Mouse (Mus musculus) left cerebral cortex, postnatal 36 days (tissue): ENCODE measurements around the gene Olfr435. TPM values are rescaled to one million over a fixed set of nuclear protein-coding genes. Genes with fewer than 3 reads are reported as not detected.
"Not testable (repeated sequence)": the region's sequence is repeated elsewhere in the genome, so short reads cannot be mapped to it uniquely, and the experiment has no call there.

ENCODE experiments used
- DNase-seq, 2 experiments: peaks; one replicate each; pipeline ENCODE4 v3.0.0; 2021 to 2022; ENCODE audit warnings: low spot score in 2 of 2, mixed read lengths in 1 of 2
- intact Hi-C: fragments of 180-260 bp; cut with DNase I; formaldehyde crosslinking; loops from one replicate; pipeline ENCODE4 v1.15.1; 2025
- total RNA-seq, 2 experiments: library from RNA; stranded (reverse); gene quantifications; 2 replicates each; pipeline ENCODE4 v1.2.3; 2021

The Olfr435 gene
- total RNA-seq: not detected

DNA sequence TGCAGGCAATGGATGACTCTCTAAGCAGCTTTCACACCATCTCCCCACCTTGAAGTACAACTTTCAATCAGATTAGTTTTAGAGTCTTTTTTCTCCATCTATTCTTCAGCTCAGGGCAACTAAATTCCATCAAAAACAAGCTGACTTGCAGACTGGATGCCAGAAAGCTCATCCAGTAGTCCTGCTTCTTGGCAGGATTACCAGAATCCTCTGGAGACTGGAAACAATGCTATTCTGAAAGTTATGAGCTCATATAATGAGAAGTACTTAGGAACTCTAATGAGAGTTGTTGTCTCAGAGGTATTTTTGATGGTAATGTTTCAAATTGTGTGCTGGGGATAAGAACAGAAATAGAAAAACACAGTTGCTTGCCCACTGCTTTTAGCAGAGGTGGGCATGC, at the start of gene Olfr435:
Gene Olfr435, plus strand, starts transcription at position 366 of the 400 bp plus-strand sequence.
- no peak for DNase-seq
- intact Hi-C loops: no loop called here

DNA sequence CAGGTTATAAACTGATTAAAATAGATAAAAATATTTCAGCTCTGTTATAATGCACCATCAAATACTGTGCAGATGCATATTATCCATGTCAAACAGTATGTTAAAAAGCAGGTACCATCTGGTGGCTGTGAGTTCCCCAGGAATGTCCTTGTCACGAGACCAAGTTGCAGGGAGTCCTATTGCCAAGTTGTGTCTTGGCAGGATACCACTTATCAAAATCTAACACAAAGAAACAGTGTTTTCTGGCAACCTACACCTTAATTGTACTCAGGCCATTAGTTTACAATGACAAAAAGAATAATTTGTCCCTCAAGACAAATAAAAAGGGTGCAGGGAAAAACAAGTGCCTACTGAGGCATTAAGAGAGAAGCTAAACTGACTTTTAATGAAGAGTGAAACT, 37.4 kb upstream of the Olfr435 start:
- intact Hi-C loops: no loop called here
- no peak for DNase-seq

GRCm38 (mm10) chr6:43162982-43163381, 34.0 kb upstream of the Olfr435 start, which contains the start of gene Olfr437:
Olfr437 (plus strand) TSS chr6:43163282.
- intact Hi-C loops: no loop called here
- DNase-seq: no peak

GRCm38 (mm10) chr6:43167246-43167645, 29.7 kb upstream of the Olfr435 start:
- intact Hi-C loops: no loop called here

GRCm38 (mm10) chr6:43171840-43172239, 25.1 kb upstream of the Olfr435 start, which contains the start of gene Olfr13:
Olfr13 (plus strand) TSS chr6:43172140.
- intact Hi-C loops: no loop called here
- DNase-seq: no peak

More at GRCm38 (mm10) chr6:43167246-43167645, 29.7 kb upstream of the Olfr435 start:
- no peak for DNase-seq

GRCm38 (mm10) chr6:43178129-43178528, 18.8 kb upstream of the Olfr435 start:
- intact Hi-C loops: no loop called here
- no peak for DNase-seq

DNA sequence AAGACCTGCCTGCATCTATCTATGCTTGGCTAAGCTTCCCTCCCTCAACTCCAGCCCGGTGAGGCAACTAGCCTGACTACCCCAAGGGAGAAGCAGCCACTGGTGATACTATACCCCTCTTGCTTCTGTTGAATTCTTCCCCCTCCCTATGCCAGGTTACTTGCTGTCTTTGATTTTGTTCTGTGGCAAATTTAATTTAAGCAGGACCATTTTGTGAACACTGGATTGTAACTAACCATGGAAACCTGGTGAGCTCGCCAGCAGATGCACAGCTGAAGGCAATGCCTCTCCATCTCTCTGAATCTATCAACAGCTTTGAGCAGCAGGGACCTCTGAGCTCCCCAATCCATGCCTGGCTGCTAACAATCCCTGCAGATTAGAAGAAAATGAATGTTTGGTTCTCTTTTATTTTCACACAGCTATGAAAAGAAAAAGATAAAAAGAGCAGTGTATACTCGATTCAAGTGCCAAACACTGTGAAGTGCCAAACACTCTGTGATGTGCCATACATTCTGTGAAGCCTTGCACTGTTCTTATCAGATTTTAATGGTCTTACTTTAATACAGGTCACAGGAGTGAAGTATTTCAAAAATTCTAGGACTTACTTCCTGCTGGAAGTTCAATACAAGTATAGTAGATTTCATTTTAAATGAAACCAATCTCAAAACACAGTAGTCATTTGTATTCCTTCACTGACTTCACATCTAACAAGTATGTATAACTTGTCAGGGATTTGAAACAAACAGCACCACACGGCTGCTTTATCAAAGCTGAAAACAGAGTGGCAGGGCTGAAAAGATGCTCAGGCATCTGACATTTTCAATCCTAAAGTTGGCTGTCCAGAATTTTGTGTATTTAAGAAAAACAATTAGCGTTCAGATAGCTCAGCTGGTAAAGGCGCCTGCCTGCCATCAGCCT, 18.1 kb upstream of the Olfr435 start:
- DNase-seq: no peak
- intact Hi-C loops: no loop called here

DNA sequence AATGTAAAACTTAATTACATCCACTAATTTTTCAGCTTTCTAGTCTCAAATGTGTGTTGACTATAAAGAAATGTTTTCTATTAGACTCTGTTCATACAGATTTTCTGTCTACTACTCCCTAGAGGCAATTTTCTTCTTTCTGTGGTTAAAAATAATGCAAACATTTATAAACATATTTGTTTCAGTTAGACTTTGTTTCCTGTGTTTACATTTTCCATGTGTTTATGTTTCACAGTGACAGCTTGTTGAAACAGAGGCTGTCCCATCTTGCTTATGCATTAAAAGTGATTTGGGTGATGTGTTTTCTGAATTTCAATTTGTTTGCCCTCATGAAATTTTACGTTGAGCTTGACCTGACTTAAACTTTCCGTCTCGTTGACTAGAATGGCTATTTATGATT, 6.0 kb upstream of the Olfr435 start:
- DNase-seq: no peak
- intact Hi-C loops: no loop called here

DNA sequence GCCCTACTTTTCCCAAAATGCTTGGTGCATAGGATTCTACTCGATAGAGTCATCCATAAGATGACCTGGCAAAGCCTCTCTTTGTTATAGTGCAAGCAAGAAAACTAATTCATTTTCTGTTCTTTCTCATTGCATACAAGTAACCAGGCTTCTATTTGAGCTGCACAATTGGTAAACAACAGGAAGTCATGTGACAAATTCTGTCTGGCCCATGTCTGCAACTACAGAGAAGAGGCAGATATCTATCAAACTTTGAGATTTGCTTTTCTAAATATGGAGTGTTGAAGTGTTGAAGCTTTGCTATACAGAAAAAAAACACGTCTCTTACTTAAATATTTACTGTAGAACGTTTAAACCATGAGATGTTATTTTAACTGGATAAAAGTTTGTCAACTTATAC, 1.1 kb downstream of the Olfr435 start:
- intact Hi-C loops: no loop called here
- DNase-seq: no peak

DNA sequence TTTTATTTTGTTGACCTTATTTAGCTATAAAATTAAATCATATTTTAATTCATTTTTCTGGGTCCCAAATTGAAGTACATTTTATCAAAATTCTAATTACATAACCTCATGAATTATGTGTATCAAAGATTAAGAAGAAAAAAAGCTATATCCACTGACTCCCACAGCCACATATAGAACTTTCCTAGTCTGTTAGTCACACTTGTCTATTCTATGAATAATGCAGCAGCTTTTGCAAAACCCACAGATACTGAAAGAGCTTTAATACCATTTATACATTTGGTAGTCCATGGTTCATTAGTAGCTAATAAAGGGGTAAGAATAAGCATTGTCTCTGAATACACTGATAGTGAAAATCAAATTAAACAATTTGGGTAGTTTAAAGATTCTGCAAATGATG, 5.8 kb downstream of the Olfr435 start:
- intact Hi-C loops: no loop called here
- no peak for DNase-seq

DNA sequence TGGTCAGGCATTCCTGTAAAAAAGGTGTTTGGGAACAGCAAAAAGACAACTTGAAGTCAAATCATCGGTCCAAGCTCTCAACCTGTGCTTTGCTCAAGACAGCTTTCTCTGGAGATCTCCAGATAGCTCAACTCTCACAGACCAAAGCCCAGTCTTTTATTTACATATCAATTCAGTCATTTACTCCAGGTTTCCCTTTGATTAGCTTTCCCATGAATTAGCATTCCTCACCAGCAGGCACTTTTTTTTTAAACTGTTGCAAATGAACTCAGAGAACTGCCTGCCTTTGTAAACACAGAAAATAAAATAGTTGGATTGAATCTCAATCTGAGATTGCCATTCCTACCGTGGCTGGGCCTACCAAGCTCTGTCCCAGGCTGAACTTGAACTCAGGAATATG, 8.4 kb downstream of the Olfr435 start:
- intact Hi-C loops: no loop called here

GRCm38 (mm10) chr6:43212873-43213272, 15.9 kb downstream of the Olfr435 start, which contains the start of gene Olfr434:
Olfr434 (plus strand) TSS chr6:43213021.
- intact Hi-C loops: not testable (repeated sequence)
- DNase-seq: peak; percentile 29 to 35

More for the DNA sequence above, 8.4 kb downstream of the Olfr435 start:
- no peak for DNase-seq

DNA sequence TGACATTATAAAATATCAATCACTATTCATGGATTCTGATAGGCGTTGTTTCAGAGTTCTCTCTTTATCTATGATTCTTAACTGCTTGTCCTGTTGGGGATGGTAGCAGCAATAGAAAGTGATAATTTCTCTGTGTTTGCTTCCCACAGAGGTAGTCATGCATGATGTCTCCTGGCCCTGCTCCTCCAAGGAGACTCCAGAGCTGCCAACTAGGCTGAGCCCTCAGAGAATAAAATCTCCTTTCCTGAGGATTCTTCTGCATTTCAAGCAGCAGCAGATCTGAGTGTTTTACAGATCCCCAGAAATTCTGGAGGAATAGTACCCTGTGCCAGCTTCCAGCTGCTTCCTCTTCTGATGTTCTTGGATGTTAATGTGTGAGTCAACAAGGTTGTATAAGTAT, 34.3 kb downstream of the Olfr435 start, which contains the start of gene Olfr47:
Gene Olfr47, plus strand, starts transcription at position 275 of the 400 bp plus-strand sequence.
- DNase-seq, intact Hi-C loops: not testable (repeated sequence)

DNA sequence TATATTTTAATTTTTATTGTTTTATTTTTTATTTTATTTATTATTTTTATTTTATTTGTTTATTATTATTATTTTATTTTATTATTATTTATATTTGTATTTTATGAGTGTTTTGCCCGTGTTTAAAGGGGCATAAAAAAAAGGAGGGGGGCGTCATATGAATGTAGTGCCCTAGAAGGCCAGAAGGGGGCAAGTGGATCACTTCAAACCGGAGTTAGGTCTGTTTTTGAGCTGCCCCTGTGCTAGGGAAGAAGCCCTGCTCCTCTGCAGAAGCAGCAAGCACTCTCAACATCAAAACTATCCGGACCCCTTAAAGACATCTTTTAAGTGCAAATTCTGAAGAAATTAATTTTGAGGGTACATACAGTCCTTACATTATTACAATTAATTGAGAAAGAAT, 45.1 kb downstream of the Olfr435 start:
- intact Hi-C loops: no loop called here
- no peak for DNase-seq

DNA sequence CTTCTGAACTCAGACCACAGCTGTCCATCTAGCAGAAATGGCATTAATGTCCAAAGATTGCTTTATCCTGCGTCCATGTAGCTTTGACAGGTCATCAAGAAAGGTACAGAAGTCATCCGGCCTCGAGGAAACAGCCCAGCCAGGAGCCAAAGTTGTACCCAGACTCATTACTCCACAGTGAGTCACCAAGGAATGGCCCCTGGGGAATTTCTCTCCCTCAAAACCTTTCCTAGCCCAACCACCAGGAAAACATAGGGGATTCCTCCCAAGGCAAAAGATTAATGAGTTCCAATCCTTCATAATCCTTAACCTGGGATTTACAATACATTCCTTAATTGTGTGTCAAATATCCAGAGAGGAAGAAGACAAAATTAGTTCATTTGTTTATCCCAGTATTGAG, 50.5 kb downstream of the Olfr435 start:
- no peak for DNase-seq
- intact Hi-C loops: no loop called here

- no peak for DNase-seq
- intact Hi-C loops: loop anchor here (5.0 to 10.0 kb wide), 2 partner anchors 44 to 82 kb away; no protein-coding TSS in a partner anchor
Observed at GRCm38 (mm10) chr6:43252994-43253393, 56.0 kb downstream of the Olfr435 start.

Other genes with a start within 250 kb of the Olfr435 start
- gene Olfr444, start 248.1 kb upstream of the Olfr435 start, total RNA-seq: not detected
- not detected for gene Olfr441, start 90.8 kb upstream of the Olfr435 start, total RNA-seq
- gene Olfr237-ps1, start 50.6 kb upstream of the Olfr435 start, total RNA-seq: not detected
- gene Olfr437, start 33.9 kb upstream of the Olfr435 start, total RNA-seq: not detected
- not detected for gene Olfr13, start 25.0 kb upstream of the Olfr435 start, total RNA-seq
- not detected for gene Olfr434, start 15.9 kb downstream of the Olfr435 start, total RNA-seq
- gene Olfr47, start 34.4 kb downstream of the Olfr435 start, total RNA-seq: not detected
- gene Arhgef5, start 68.4 kb downstream of the Olfr435 start, total RNA-seq: 1 to 10 TPM; 1.4 to 2.9 TPM
- gene Nobox, start 112.4 kb downstream of the Olfr435 start, total RNA-seq: under 1 TPM in 1 of 2 experiments, not detected in 1; 0.52 TPM